Mouse (Mus musculus): Measurements from ENCODE around the gene Dcaf4.

Dcaf4 gene

DNA sequence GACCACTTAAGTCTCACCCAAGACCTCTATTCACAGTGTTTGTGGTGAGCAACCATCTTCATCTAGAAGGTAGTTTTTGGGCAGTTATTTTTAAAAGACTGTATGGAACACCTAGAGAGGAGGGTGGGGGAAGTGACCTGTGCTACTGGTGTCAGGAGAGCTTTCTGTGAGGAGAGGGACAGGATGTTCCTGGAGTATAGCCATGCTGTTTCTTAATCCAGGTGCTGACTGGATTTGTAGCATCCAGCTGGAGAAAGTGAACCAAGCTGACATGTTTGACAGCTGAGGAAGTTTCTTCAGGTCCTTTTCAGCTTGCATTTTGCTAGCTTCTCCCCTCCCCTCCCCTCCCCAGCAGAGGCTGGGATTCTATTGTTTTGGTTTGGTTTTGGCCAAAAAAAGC is 24.5 kb downstream of the Dcaf4 start:
- DNase-seq (ENCODE audit: low spot score in 2 of 2): no peak

DNA sequence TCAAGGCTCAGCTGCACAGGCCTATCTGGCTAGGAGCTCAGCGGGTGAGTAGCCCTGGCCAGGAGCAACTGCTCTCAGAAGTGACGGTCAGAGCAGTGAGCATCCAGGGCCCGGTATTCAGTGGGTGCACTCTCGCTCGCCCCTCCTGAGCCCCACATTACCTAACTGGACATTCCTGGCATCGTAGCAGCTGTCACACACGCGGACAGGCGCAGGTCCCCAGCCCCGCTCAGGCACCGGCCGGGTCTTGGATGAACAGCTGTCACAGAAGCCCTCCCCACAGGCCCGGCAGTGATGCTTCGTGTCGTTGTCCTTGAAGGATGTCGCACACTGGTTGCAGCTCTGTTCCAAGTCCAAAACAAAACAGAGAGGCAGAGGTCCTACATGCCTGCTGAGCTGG is 31.0 kb downstream of the Dcaf4 start:
- no peak for DNase-seq (ENCODE audit: low spot score in 2 of 2)

DNA sequence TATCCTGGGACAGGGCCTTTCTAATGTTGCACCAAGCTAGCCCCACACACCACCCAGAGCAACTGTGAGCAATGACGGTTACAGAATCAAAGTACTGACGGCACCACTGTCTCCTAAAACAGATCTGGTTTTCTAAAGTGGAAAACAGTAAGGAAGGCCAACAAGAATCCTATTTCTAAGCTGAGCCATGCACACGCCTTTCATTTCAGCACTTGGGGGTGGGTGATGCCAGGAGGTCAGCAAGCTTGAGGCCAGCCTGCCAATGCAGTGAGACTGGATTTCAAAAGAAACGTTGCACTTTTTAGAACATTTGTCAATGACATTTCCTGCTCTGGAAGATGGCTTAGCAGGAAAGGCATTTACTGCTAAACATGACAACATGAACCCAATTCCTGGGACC is 33.5 kb downstream of the Dcaf4 start:
- DNase-seq (ENCODE audit: low spot score in 2 of 2): no peak

DNA sequence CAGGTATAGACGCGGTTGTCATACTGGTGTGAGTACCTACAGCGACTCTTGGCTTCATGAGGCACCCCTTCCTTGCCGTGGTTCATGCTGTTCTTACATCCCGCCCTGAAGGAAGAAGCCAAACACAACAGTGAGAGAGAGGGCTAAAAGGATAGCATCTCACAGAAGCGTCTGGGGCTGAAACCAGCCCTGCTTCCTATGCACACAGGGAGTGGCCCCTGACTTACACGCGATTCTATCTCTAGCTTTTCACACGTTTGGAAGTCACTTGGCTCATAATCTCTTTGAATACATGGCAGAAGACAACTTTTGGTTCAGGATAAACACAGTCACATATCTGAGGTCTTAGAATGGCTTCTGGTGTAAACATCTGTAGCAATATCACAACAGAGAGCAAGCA is 35.3 kb downstream of the Dcaf4 start:
- DNase-seq (ENCODE audit: low spot score in 2 of 2): no peak

DNA sequence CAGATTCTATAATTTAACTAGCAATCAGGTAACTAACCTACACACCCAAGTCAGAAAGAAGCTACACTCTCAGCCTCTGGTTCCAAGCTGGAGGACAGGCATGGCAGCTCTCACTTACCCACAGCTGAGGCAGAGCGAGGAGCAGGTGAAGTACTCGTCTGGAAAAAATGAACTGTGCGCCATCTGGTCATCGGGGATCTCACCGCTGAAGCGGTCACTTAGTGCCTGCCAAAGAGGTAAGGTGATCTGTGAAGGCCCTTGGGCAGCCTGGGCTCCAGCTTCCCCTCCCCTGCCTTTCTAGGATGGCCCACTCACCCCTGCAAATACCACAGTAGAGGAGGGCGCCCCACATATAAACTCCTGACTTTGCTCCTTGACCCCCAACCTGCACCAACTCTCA is 38.2 kb downstream of the Dcaf4 start:
- no peak for DNase-seq (ENCODE audit: low spot score in 2 of 2)

DNA sequence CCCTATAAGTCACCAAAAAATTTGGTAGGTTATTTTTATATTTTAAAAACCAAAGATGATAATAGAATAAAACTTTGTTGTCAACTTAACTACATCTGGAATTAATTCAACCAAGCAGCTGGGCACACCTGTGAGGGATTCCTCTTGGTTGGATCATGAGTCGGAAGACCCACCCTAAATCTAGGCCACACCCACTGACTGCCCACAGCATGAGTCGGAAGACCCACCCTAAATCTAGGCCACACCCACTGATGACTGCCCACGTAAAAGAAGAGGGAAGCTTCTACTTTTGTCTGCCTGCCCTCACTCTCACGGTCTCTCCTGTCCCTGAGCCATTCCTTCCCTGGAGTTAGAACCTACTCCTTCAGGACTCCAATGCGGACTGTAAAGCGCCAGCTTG is 39.9 kb downstream of the Dcaf4 start:
- no peak for DNase-seq (ENCODE audit: low spot score in 2 of 2)

DNA sequence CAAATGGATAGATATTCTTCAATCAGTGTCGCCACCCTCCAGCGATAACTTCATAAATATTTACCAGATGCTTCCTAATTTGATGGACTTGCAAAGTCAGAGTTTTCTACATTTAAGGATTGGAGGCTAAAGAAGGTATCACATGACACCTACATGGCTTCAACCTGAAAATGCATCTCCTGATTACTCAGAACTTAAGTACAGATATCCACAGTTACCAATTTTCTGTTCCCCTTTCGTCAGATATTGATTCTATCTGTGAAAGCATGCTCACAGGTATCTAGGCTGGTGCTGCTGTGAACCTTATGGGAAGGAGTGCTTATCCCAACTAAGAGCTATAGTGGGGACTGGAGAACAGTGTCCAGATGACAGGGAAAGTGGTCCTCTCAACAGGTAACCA is 42.3 kb downstream of the Dcaf4 start:
- no peak for DNase-seq (ENCODE audit: low spot score in 2 of 2)

DNA sequence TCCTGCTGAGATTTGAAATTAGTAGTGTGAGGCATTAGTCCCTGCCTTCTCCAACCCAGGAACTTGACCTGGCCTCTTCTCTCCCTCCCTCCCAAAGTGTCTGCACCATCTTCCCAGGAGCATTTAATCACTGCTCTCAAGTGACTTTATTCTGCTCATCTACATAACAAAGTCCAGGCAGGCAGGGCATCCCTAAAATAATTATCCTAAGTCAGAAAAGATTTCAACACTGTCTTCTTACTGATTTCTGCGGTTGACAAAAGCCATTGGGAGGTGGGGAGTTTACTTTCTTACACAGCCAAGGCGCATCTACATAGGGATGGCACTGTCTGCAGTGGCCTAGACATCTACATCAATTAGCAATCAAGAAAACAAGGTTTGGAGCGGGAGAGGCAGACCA is 49.6 kb downstream of the Dcaf4 start:
- DNase-seq (ENCODE audit: low spot score in 2 of 2): no peak

DNA sequence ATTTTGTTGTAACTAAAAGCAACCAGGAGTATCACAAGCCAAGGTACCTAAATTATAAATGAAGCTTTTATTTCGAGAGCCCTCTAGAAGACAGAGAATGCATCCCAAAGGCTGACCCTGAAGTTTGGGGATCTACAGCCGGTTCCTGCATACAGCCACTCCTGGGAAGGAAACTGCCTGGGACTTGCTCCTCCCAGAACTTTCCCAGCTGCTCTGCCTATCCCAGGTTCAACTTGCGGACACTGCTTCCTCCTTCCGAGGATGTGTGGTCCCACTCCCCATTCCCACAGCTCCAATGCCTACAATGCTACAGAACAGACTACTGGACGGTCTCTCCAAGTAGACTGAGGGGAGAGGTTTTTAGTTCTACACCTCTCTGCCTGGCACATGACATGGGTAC is 52.5 kb downstream of the Dcaf4 start:
- DNase-seq (ENCODE audit: low spot score in 2 of 2): no peak

DNA sequence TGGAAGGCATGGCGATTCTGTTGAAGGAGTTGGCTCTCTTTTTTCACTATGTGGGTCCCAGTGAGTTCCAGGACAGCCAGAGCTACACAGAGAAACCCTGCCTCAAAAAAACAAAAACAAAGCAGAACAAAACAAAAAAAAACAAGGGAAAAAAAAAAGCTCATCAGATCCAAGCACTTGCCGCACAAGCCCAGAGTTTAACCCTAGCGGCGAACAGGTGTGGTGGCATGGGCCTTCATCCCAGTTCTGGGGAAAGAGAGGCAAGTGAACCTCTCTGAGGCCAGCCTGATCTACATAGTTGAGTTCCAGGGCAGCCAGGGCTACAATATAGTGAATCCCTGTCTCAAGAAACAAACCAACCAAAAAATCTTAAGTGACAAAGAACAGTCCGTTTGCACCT is 57.2 kb downstream of the Dcaf4 start:
- DNase-seq (ENCODE audit: low spot score in 2 of 2): no peak

DNA sequence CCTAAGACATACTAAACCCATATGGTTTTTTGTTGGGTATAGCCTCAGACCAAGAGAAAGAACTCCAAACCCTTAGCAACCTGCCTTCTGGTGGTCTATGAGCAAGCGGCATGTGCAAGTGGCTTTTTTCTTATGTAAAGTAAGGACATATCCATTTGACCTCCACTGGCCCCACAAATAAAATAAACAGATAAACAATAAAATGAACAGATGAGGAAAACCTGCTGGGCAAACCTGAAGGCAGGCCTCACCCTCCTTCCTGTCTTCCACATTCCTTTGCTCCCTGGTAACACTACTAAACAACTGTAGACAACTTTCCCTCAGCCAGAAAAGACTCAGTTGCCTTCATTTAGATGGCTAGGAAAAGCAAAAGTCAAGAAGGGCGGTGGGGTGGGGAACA is 58.1 kb downstream of the Dcaf4 start:
- DNase-seq (ENCODE audit: low spot score in 2 of 2): no peak

DNA sequence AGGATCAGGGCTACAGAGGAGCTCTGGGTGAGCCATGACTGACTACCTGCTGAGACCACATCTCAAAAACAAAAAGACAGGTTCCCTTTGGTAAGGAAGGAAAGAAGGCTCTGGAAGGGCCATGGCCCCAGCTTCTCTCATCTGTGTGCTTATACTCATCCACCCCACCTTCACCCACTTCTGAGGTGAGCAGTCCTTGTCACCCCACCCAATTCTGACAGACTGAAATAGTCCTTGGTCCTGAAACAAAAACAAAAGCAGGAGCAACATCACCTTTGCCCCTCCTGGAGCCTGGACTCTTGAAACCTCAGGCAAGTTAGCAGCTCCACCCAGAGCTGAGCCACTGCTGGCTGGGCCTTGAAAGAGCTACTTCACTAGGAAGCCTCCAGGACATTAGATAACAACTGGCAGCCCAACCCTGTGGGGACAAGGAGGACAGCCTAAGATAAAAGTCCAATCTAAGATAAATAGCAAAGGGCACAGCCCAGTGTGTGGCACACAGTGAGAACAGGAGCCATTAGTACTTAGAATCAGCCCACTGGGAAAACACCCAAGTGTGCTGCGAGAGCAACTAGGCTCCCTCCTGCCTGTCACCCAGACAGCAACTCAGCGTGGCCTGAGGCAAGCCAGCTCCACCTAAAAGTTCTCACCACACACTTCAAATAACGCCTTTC is 58.8 kb downstream of the Dcaf4 start:
- DNase-seq (ENCODE audit: low spot score in 2 of 2): no peak

DNA sequence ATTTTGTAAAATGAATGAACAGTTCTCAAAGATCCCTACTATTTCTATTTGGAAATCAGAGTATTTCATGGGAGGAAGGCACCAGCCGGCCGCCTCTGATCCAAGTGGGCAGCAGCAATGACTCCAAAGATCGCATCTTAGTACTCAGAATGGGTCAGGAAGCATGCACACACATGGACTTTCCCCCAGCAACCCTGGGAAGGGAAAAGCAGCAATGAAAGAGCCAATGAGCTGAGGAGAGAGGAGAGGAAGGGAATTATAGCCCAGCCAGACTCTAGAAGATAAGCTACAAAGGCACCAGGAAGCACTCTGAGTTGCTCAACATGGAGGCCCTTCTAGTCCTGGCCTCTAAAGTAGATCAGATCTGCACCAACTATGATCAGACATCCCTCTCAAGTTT is 60.0 kb downstream of the Dcaf4 start:
- no peak for DNase-seq (ENCODE audit: low spot score in 2 of 2)

DNA sequence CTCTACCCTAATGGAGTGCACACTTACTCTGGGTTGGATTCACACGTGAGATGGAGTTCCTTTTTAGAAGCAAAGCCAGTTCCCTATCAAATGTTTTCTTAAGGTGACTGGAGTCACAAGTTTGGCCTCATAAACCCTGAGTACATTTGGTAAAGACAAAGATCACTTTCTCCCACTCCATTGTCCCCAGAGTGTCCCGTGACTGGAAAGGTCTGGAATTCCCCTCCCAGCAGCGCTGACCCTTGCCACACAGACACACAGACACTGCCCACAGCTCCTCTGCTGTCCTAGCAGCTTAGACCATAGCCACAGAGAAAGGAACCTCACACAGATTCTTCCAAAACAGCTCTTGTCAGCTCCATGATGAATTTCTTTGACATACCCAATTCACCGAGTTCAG is 61.8 kb downstream of the Dcaf4 start:
- DNase-seq (ENCODE audit: low spot score in 2 of 2): no peak

DNA sequence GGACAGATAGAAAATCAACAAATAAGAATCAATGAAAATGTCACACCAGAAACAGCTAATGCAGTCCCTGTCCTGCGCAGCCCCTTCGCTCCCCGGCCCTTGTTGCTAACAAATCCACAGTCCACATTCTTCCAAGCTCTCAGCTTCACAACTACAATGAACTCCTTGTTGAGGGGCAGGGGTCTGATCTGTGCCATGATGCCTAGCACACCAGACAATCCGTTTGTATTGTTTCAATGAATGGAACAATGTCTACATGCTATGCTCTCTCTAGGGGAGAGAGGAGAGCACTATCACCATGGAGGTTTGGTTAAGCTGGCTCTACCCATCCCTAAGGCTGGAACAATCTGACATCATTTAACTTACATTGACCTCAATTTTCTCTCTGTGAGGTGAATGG is 62.5 kb downstream of the Dcaf4 start:
- no peak for DNase-seq (ENCODE audit: low spot score in 2 of 2)

DNA sequence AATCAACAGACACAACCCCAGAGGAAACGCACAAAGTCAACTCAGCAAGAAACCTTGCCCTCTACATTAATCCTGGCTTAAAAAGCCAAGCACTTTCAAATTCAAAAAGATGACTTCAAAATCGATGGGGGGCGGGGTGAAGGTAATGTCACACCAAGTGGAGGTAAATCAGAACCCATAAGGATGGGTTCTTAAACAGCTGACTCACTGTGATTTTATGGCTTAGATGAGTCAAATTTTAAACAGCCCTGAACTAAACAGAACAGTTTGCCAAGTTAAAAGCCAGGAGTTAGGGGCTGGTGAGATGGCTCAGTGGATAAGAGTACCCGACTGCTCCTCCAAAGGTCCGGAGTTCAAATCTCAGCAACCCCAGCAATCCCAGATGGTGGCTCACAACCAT is 66.4 kb downstream of the Dcaf4 start:
- DNase-seq (ENCODE audit: low spot score in 2 of 2): no peak

Data from urinary bladder, postnatal 36 days (tissue).